Mouse (Mus musculus) hindbrain, postnatal 0 days (tissue): ENCODE measurements at regions not wholly inside any gene's neighbourhood (a gene's known extent, or its start where the extent isn't known, plus 50 kb on each side); places are given as distances from the start of the nearest gene placed in this dataset.
A peak's percentile ranks its signal among the peaks of the same experiment; 100 is the strongest.

Experiments
- ATAC-seq: fragments of 200-750 bp; cut with Nextera tagmentation; 2 replicates; pipeline ENCODE4 v1.8.0; 2017; ENCODE audit warnings: mild to moderate bottlenecking, moderate TSS enrichment, moderate library complexity
- DNase-seq: peaks from one replicate; pipeline ENCODE4 v3.0.0-alpha.2; 2015; ENCODE audit warnings: low spot score
- H3K27ac ChIP-seq: fragments of 300-500 bp; sonication (generic); 2 replicates; pipeline ENCODE4 v1.5.1; 2014; ENCODE audit warnings: mild to moderate bottlenecking
- H3K27me3 ChIP-seq: fragments of 300-500 bp; sonication (generic); 2 replicates; pipeline ENCODE4 v1.6.1; 2014; ENCODE audit warnings: low read length, mixed read lengths; ENCODE audit not compliant: insufficient read depth
- H3K36me3 ChIP-seq: fragments of 300-500 bp; sonication (generic); 2 replicates; pipeline ENCODE4 v1.6.1; 2014; ENCODE audit warnings: low read length, mixed read lengths; ENCODE audit not compliant: insufficient read depth
- H3K4me1 ChIP-seq: fragments of 300-500 bp; sonication (generic); 2 replicates; pipeline ENCODE4 v1.6.1; 2014; ENCODE audit warnings: antibody characterized with exemption, low read length, mixed read lengths; ENCODE audit not compliant: insufficient read depth
- H3K4me2 ChIP-seq: fragments of 300-500 bp; sonication (generic); 2 replicates; pipeline ENCODE4 v1.6.1; 2014; ENCODE audit warnings: low read depth, mild to moderate bottlenecking, low read length, moderate library complexity, mixed read lengths
- H3K4me3 ChIP-seq: fragments of 300-500 bp; sonication (generic); 2 replicates; pipeline ENCODE4 v1.5.1; 2014; ENCODE audit warnings: low read length
- H3K9ac ChIP-seq: fragments of 300-500 bp; sonication (generic); replicated peaks from 2 replicates; pipeline ENCODE4 v1.6.1; 2014; ENCODE audit warnings: mild to moderate bottlenecking, low read length, moderate library complexity, mixed read lengths
- H3K9me3 ChIP-seq: fragments of 300-500 bp; sonication (generic); 2 replicates; pipeline ENCODE4 v1.6.1; 2016; ENCODE audit warnings: low read length, mixed read lengths
- CTCF ChIP-seq: IDR thresholded peaks from 2 replicates; pipeline ENCODE4 v1.5.1; 2016; ENCODE audit warnings: antibody characterized with exemption, control low read depth, low read depth
- WGBS: fragments of 180-500 bp; shearing (Covaris S2); extraction: QIAGEN DNeasy Blood & Tissue Kit; methylation state at CpG from one replicate; pipeline ENCODE4 v1.1.7; 2014; 5-methylcytosine and 5-hydroxymethylcytosine counted together

- no peaks in the 10 kb centered on the region for H3K36me3 ChIP-seq
- no peak overlapping the region for H3K4me3 ChIP-seq
- H3K27ac ChIP-seq, result peak overlapping the region; percentile 20; the same call in 1 of the 2 replicates
- ATAC-seq (no peak), DNase-seq (peak; percentile 32)
- TF ChIP-seq CTCF, result no peak
- no peaks in the 10 kb centered on the region for H3K4me1 ChIP-seq
- H3K9ac ChIP-seq, result no peak overlapping the region
- no peaks in the 10 kb centered on the region for H3K27me3 ChIP-seq
- H3K9me3 ChIP-seq, result no peaks in the 10 kb centered on the region
- WGBS, result 20% methylated on average over 2 of the region's 2 CpGs
- no peak overlapping the region for H3K4me2 ChIP-seq
Observed at GRCm38 (mm10) chr8:116837991-116838390, 83.3 kb downstream of the Cmc2 start.

GRCm38 (mm10) chr8:116832181-116832580 is 89.1 kb downstream of the Cmc2 start:
- TF ChIP-seq CTCF, result no peak
- no peaks in the 10 kb centered on the region for H3K4me1 ChIP-seq
- H3K9ac ChIP-seq, result no peak overlapping the region
- DNase-seq, result peak; percentile 15
- H3K4me3 ChIP-seq, result no peak overlapping the region
- no peak overlapping the region for H3K27ac ChIP-seq
- no peaks in the 10 kb centered on the region for H3K27me3 ChIP-seq
- 52% methylated on average over 2 of the region's 2 CpGs for WGBS
- H3K36me3 ChIP-seq, result no peaks in the 10 kb centered on the region
- ATAC-seq, result no peak
- H3K4me2 ChIP-seq, result no peak overlapping the region
- no peaks in the 10 kb centered on the region for H3K9me3 ChIP-seq

- no peak overlapping the region for H3K27ac ChIP-seq
- H3K9me3 ChIP-seq, result no peaks in the 10 kb centered on the region
- no peak for TF ChIP-seq CTCF
- no peak overlapping the region for H3K9ac ChIP-seq
- H3K4me2 ChIP-seq, result no peak overlapping the region
- no peaks in the 10 kb centered on the region for H3K36me3 ChIP-seq
- H3K27me3 ChIP-seq, result no peaks in the 10 kb centered on the region
- DNase-seq (no peak), ATAC-seq (no peak)
- no peak overlapping the region for H3K4me3 ChIP-seq
- WGBS, result 65% methylated on average over 3 of the region's 3 CpGs
- no peaks in the 10 kb centered on the region for H3K4me1 ChIP-seq
Observed at GRCm38 (mm10) chr8:116829631-116830030, 91.6 kb downstream of the Cmc2 start.

- no peak overlapping the region for H3K9ac ChIP-seq
- no peaks in the 10 kb centered on the region for H3K9me3 ChIP-seq
- 72% methylated on average over 8 of the region's 8 CpGs for WGBS
- H3K4me2 ChIP-seq, result no peak overlapping the region
- H3K4me3 ChIP-seq, result no peak overlapping the region
- no peaks in the 10 kb centered on the region for H3K36me3 ChIP-seq
- no peaks in the 10 kb centered on the region for H3K27me3 ChIP-seq
- ATAC-seq (no peak), DNase-seq (no peak)
- H3K27ac ChIP-seq, result no peak overlapping the region
- no peaks in the 10 kb centered on the region for H3K4me1 ChIP-seq
- TF ChIP-seq CTCF, result no peak
Observed at GRCm38 (mm10) chr8:116828220-116828619, 93.0 kb downstream of the Cmc2 start.

- no peaks in the 10 kb centered on the region for H3K4me1 ChIP-seq
- H3K4me3 ChIP-seq, result no peak overlapping the region
- TF ChIP-seq CTCF, result 0 out of 2 replicates have a peak, but pooled peaks have one; percentile 9
- no peaks in the 10 kb centered on the region for H3K27me3 ChIP-seq
- ATAC-seq, result no peak
- WGBS, result over 99% methylated on average over 13 of the region's 13 CpGs
- DNase-seq, result no peak
- no peak overlapping the region for H3K9ac ChIP-seq
- no peaks in the 10 kb centered on the region for H3K36me3 ChIP-seq
- H3K27ac ChIP-seq, result no peak overlapping the region
- H3K4me2 ChIP-seq, result no peak overlapping the region
- H3K9me3 ChIP-seq, result no peaks in the 10 kb centered on the region
Observed at GRCm38 (mm10) chr8:116827141-116827540, 94.1 kb downstream of the Cmc2 start.

GRCm38 (mm10) chr8:116814118-116814851 is 81.5 kb upstream of the Cdyl2 start:
- 39% methylated on average over 10 of the region's 10 CpGs for WGBS
- Histone ChIP-seq H3K36me3 (no peaks in the 10 kb centered on the region), H3K9me3 (no peaks in the 10 kb centered on the region), H3K27ac (no peak overlapping the region), H3K27me3 (no peaks in the 10 kb centered on the region), H3K4me3 (no peak overlapping the region), H3K4me2 (no peak overlapping the region), H3K9ac (no peak overlapping the region), H3K4me1 (no peaks in the 10 kb centered on the region)
- TF ChIP-seq CTCF, result no peak
- DNase-seq (peak; percentile 54), ATAC-seq (0 out of 2 replicates have a peak, but pooled peaks have one; percentile 15)

GRCm38 (mm10) chr8:116801313-116801712 is 68.5 kb upstream of the Cdyl2 start:
- H3K27me3 ChIP-seq, result no peaks in the 10 kb centered on the region
- ATAC-seq (no peak), DNase-seq (no peak)
- H3K4me1 ChIP-seq, result no peaks in the 10 kb centered on the region
- H3K4me3 ChIP-seq, result no peak overlapping the region
- H3K27ac ChIP-seq, result no peak overlapping the region
- no peak overlapping the region for H3K9ac ChIP-seq
- H3K36me3 ChIP-seq, result no peaks in the 10 kb centered on the region
- no peak for TF ChIP-seq CTCF
- 96% methylated on average over 32 of the region's 32 CpGs for whole genome bisulfite sequencing
- 0 out of 2 replicates have a peak, but pooled peaks cover 3% of the 10 kb centered on the region for H3K9me3 ChIP-seq
- H3K4me2 ChIP-seq, result no peak overlapping the region
